Mouse (Mus musculus): ENCODE measurements around the gene Eif6. TPM values are rescaled to one million over a fixed set of nuclear protein-coding genes. Genes with fewer than 3 reads are reported as not detected.

Gene Eif6
- total RNA-seq, 2 experiments from 2014 or later, result 68.1 to 69.9 TPM

DNA sequence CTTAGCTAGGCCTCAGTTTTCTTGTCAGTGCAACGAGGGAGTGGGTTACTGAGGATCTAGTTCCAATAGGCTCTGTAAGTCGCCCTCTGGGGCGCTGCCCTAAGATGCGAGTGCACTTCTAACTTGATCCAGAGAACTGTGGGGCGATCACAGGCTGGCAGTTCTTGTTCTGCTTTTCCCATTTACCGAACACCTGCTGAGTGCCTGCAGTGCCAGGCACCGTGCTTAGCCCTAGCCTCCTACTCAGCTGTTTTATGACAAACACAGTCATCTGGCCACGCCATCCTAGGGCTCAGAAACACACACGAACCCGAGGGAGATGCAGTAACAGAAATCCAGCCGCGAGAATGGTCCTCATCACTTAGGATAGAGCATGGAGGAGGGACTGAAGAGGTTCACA lies 33.8 kb downstream of the Eif6 start:
- DNase-seq (ENCODE audit: low spot score in 2 of 2), result no peak

DNA sequence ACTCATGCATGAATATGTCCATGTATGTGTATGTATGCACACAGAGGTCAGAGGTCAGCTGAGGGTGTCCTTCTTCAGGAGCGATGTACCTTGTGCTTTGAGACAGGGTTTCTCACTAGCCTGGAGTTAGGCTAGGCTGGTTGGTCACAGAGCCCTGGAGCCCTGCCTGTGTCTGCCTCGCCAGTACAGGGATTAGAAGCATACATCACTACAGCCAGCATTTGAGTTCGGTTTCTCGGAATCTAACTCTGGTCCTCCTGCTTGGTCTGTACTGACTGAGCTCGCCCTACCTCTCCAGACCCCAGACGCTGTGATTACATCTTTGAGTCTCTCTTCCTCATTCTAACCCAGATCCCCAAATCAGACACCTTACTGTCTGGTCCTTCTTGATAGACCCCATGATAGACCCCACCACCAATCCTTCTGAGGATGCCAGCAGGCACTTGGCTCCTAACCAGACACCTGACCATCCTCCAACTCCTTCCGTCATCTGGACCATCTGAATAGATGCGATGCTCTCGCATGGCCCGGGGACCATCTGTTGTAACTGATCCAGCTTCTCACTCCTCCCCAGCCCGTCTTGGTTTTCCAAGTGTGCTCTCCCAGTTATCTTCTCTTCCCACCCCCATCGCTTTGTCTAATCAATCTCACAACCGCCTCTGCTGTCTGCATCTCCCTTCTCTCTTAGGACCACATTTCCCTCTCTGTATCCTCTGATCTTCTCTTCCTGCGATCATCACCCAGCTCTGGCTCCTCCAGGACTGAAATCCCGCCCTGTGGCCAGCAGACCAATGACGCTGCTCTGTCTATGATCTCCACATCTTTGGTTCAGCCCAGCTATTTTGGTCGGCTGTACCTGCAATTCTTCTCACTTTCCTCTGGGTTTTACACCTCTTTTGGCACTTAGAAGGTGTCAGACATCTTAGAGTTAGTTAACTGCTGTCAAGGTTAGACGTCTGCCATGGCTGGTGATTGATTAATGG lies 38.5 kb downstream of the Eif6 start:
- DNase-seq (ENCODE audit: low spot score in 2 of 2), result no peak

DNA sequence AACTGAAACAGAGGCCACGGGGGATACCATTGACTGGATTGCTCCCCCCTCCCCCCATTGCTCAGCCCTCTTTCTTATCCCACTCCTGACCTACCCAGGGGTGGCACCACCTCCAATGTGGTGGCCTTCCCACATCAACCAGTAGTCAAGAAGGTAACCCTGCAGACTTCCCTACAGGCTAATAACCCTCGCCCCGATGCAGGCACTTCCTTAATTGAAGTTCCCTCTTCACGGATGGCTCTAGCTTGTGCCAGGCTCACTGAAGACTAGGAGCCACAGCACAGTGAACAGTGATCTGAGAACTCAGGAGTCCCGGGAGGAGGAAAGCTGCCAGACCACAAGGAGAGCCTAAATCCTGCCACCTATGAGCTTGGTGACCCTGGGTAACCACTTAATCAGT lies 39.8 kb downstream of the Eif6 start:
- DNase-seq (ENCODE audit: low spot score in 2 of 2), result no peak

DNA sequence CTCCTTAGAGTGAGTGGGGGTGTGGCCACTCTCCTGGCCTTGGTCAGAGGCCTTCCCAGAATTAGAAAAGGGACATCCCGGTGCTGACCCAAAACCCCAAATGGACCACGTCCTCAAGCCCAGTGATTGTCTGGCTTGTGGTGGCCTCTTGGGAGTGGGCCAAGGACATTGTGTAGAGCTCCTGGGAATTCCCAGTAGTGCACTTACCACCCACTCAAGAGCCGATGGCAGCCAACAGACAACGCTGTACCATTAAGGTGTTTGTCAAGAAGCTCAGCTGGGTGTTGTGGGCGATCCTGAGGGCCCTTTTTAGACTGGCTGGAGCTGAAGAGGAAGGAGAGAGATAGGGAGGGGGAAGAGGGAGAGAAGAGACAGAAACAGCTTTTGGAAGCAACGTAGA lies 42.2 kb downstream of the Eif6 start:
- DNase-seq (ENCODE audit: low spot score in 2 of 2), result no peak

DNA sequence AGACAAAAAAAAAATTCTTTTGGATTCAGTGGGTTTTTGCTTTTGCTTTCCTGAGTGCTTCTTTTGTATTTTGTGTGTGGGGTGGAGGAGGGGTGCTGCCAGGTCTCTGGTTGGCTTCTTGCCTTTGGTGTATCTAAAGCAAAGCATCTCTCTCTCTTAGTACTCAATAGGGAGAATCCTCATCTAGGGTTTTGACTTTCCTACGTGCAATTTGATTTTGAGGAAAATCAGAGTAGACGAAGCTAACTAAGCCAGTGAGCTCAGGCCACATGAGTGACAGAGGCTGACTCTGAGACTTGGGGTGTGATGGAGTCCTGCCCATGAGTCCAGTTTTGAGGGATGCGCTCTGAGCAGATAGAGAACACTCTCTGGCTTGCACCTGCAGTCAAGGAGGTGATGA lies 47.2 kb downstream of the Eif6 start:
- DNase-seq (ENCODE audit: low spot score in 2 of 2), result no peak

DNA sequence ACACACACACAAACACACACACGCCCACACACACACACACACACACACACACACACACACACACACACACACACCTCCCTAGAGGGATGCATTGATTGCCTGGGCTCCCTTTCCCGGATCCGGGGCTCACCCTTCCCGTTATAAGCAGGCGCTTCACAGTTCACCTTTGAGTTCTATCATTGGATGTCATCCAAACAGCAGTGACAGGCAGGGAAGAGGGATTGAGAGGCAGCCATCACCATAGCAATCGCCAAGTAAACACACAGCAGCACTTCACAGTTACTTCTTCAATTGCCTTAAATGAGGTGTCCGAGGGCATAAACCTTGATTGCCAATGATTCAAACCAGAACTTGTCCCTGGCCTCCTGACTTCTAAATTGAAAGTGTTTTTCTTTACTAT lies 47.7 kb downstream of the Eif6 start:
- no peak for DNase-seq (ENCODE audit: low spot score in 2 of 2)

DNA sequence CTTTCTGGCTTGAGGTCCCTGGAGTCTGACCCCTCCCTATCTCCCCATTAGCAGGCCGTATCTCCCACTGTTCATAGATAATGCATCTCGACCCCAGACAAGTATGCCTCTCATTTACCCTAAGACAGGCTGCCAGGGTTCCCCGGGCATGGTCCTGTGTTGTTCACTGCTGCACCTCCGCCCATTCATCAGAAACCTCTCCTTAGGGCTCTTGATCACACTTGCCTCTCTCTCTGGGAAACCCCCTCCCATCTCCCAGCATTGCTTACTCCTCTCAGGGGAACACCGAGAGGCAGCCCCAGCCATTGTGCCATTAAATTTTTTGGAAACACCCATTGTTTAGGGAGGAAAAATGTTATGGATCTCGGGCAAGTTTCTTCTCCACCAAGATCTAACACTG lies 48.7 kb downstream of the Eif6 start:
- no peak for DNase-seq (ENCODE audit: low spot score in 2 of 2)

DNA sequence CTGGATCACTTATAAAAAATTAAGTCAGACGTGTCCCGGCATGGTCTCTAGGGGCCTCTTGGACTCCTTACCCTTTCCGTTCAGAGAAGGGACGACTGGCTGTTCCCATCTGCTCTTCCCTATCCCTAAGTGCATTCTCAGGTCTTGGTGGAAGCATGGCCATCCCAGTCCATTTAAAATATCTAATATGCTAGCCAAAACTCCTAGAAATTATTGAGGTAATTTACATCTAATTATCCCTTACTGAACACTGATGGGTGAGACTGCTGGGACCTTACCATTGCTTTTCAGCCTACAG lies 49.1 kb downstream of the Eif6 start:
- DNase-seq (ENCODE audit: low spot score in 2 of 2), result no peak

DNA sequence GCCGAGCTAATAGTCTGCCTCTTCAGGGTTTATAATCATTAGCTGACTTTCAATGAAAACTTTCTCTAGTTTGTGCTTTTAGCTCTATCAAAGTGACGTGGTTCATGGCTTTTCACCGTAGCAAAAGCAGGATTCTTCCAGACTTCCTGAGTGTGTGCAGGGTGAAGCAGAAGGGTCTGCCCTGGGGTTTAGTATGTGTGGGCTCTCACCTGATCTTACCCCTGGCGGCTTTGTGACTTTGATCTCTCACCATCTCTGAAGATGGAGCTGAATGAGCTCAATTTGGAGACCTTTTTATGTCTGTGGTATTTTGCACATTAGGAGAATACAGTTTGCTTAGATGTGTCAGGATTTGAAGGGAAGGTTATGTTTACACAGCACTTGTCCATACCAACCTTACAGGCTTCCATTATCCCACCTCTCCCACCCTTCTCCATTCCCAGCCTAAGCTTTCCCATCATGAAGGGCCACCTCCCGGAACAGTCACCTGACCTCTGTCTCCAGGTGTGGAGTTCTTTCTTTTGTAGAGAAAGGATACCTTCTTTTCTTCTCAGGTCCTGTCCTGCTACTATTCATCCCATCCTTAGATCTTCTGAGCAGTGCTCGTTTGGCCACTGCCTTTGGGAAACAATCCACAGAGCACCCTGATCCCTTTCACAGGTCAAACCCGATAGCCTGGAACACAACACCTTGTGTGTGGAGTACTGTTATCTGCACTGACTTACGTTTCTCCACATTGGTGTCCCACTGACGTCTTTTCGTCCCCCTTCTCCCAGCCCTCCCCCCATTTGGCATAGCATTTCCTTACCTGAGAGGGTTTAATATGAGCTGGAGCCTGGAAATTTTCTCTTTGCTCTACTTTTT lies 49.7 kb downstream of the Eif6 start:
- no peak for DNase-seq (ENCODE audit: low spot score in 2 of 2)

DNA sequence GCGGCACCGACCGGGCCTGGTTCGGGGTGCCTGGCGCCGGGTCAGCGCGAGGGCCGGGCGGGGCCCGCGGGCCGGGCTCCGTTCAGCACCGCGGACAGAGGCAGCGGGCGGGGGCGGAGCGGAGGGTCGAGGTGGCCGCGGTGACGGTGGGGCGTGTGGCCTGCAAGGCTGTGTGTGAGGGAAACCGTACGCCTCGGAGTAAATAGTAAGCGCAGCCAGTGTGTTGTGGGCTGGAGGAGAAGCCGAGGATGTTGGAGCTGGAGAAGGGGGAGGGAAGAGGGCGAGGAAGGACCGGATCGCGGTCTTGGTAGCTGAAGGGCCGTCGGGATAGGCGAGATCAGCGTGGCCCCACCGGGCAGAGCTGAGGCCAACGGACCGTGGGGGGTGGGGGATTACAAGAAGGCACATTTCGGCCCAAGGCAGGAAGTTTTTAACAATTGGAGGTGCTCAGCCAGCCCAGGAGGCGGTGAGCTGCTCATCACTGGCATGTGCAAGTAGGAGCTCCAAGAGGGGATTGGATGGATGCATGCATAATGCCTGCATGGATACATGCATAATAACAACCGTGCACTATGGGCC lies 51.0 kb downstream of the Eif6 start:
- DNase-seq (ENCODE audit: low spot score in 2 of 2), result peak; percentile 34 to 47

DNA sequence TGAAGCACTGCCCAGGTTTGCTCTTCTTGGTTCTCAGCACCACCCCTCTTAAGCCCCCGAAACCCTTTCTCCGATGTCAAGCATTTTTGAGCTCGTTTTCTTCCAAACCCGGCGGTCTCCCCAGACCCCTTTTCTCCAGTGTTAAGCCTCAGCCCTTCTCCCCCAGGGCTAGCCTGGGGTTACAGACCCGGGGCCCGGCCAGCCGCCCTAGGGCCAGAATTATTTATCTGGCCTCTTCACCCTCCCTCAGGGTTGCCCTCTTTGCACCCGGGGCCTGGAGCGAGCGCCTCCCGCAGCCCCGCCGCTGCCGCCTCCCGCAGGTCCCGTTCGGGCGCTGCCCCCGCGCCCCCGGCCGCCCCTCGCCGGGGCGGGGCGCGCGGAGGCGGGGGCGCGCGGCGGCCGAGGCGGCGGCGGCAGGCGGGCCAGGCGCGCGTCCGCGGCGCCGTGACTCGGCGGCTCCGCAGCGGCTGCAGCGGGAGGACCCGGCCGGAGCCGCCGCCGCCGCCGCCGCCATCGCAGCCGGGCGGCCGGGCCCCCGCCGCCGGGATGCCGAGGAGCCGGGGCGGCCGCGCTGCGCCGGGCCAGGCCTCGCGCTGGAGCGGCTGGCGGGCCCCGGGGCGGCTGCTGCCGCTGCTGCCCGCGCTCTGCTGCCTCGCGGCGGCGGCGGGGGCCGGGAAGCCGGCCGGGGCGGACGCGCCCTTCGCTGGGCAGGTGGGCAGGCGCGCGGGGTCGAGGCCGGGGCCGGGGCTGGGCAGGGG lies 51.6 kb downstream of the Eif6 start, which contains the start of gene Mmp24:
TSS of gene Mmp24 (plus strand) at position 416 of the 758 bp plus-strand sequence.
- no peak for DNase-seq (ENCODE audit: low spot score in 2 of 2)

DNA sequence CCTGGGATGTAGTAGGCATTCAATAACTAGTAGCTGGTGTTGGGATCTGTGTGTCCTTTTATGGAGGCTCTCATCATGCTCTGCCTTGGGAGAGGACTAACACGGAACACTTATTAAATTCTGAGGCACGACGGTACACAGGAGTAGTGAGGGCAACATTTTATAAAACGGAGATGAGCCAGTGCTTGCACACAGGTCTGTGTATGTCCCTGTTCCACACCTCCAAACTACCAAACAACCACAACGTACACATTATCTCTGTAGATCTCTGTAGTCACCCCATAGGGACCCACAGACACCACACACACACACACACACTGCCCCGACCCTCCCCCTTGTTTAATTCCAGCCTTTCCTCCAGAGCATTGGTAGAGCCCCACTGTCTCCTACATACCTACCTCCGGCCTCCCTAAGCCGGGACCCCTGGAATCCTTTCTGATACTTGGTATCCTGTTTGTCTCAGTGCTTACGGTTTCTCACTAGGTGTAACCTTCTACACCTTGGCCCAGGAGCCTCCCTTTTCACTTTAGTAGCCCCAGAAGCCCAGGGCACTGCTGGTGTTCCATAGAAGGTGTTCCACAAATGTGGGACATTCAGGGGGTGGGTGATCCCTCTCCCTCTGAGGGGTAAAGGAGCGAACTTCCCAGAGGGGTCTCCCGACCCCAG lies 52.3 kb downstream of the Eif6 start:
- DNase-seq (ENCODE audit: low spot score in 2 of 2), result no peak

DNA sequence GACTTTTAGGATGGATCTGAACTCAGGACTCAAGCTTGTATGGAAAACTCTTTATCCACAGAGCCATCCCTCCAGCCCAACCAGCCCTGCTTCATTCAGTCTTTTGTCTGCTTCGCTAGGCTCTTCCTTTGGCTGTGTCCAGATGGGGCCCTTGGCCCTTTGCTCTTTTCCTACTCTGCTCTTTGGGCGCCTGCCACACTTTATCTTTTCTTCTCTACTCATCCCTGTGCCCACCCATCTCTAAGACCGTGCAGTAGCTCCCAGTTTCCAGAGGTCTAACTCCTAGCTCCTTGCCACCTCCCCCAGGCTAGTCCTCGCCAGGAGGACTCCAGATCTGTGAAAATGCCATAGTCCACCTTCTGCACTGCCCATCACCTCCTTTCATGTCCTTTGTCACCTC lies 53.1 kb downstream of the Eif6 start:
- DNase-seq (ENCODE audit: low spot score in 2 of 2), result no peak

Other genes with a start within 250 kb of the Eif6 start
- 10 to 100 TPM; 14.5 to 16.4 TPM for gene Gss, start 234.1 kb downstream of the Eif6 start, total RNA-seq (2021)
- 1 to 10 TPM; 3.1 to 4.9 TPM for gene Myh7b, start 215.7 kb downstream of the Eif6 start, total RNA-seq (2021)
- 100 to 1,000 TPM; 149 to 156 TPM for gene Trpc4ap, start 134.5 kb downstream of the Eif6 start, total RNA-seq (2021)
- 10 to 100 TPM; 18.2 to 19.6 TPM for gene Edem2, start 97.5 kb downstream of the Eif6 start, total RNA-seq (2021)
- gene Gm17581, start 91.1 kb downstream of the Eif6 start, total RNA-seq (2021), result not detected
- 1 to 10 TPM; 1.3 to 1.6 TPM for gene Procr, start 75.8 kb downstream of the Eif6 start, total RNA-seq (2021)
- 10 to 100 TPM; 50.0 to 53.3 TPM for gene Mmp24, start 51.6 kb downstream of the Eif6 start, total RNA-seq (2021)
- gene BC029722, start 7.5 kb downstream of the Eif6 start, total RNA-seq (2021), result 10 to 100 TPM; 43.8 to 45.6 TPM
- gene Fam83c, start 7.9 kb upstream of the Eif6 start, total RNA-seq (2021), result not detected
- gene Uqcc1, start 103.4 kb upstream of the Eif6 start, total RNA-seq (2021), result 10 to 100 TPM; 58.4 to 70.1 TPM
- gene Gm15557, start 113.8 kb upstream of the Eif6 start, total RNA-seq (2021), result not detected
- gene Gdf5, start 118.4 kb upstream of the Eif6 start, total RNA-seq (2021), result under 1 TPM; 0.43 to 0.69 TPM
- 10 to 100 TPM; 18.0 to 19.3 TPM for gene Cep250, start 129.5 kb upstream of the Eif6 start, total RNA-seq (2021)
- 1 to 10 TPM in 1 of 2 experiments, under 1 TPM in 1; 0.93 to 1.5 TPM for gene 6430550D23Rik, start 181.1 kb upstream of the Eif6 start, total RNA-seq (2021)
- gene Ergic3, start 181.1 kb upstream of the Eif6 start, total RNA-seq (2021), result 100 to 1,000 TPM; 186 to 201 TPM
- not detected for gene Fer1l4, start 226.0 kb upstream of the Eif6 start, total RNA-seq (2021)
- 1 to 10 TPM; 3.7 TPM for gene Spag4, start 238.2 kb upstream of the Eif6 start, total RNA-seq (2021)